Mouse (Mus musculus) cerebellum, adult 9-10 months (tissue): ENCODE measurements around the gene Bach2.

Experiments
- DNase-seq: peaks from one replicate; pipeline ENCODE4 v3.0.0; 2022

Bach2 gene

DNA sequence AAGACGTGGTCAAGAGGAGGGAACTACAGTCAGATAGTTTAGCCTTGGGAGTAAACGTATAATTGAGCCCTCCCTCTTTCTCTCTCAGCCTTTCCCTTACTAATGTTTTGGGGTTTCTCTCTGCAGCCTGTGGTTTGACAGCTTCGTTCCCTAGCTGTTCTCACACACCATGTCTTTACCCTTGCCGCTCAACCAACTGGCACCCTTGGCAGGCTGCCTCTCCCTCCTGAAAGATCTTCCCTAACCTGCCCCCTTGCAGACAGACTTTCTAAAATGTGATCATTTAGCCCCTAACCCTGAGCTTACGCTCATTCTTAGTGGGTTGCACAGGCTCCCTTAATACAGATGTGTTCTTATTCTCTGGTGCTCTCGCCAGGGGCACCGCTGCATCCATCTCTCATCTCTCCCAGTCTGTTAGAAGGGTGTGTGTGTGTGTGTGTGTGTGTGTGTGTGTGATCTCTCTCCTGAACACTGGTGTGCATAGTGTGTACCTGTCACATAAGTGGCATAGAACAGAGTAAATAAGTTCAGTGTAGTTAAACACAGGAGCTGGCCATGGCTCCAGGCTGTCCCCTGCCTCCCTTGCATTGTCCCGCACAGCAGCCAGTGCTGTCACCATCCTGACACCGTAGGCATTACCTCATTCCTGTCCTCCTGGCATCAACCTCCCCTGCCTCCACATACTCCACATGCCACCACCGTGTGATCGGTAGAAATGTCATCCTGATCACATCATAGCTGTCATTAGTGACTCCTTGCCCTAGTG lies 201.6 kb downstream of the Bach2 start:
- peak; percentile 43 for DNase-seq

DNA sequence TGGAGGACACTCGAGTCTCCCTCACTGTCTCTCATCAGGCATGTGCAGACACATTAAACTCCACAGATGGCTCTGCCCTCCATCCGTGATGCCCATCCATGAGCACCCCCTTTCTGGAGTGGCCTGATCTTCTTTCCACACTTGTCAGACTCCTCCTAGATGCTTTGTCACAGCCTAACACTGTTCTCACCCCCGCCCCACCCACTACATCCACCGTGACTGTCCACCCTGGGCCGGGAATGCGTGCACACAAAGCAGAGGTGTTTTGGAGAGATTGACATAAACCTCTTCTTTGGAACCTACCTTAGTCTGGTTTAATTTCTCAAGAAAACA lies 202.1 kb downstream of the Bach2 start:
- no peak for DNase-seq

DNA sequence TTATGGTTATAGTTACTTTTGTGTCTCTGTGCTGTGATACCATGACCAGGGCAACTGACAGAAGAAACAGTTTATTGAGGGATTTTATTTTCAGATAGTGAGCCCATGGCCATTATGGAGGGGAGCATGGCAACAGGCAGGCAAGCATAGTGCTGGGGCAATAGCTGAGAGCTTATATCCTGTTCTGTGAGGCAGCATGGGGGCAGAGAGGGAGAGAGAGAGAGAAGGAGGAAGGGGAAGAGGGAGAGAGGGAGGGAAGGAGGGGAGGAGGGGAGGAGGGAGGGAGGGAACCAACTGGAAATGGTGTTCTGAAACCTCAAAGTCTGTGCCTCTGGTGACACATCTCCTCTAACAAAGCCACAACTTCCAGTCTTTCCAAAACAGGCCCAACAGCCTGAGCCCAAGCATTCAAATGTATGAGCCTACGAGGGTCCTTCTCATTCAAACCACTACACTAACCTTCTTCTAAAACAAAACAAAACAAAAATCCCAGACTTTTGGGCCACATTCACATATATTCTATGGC lies 206.1 kb downstream of the Bach2 start:
- DNase-seq = no peak

DNA sequence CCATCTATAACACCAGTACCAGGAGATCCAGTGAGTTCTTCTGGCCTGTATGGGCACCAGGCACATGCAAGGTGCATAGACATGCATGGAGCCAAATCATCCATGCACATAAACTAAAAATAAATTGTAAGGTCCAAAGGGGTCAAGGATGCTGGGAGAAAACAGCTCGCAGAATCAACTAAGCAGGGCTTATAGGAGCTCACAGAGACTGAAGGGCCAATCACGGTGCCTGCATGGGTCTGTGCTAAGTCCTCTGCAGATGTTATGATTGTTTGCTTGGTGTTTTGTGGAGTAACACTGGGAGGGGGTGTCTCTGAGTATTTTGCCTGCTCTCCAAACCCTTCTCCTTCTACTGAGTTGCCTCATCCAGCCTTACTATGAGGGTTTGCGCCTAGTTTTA lies 209.2 kb downstream of the Bach2 start:
- DNase-seq = no peak

DNA sequence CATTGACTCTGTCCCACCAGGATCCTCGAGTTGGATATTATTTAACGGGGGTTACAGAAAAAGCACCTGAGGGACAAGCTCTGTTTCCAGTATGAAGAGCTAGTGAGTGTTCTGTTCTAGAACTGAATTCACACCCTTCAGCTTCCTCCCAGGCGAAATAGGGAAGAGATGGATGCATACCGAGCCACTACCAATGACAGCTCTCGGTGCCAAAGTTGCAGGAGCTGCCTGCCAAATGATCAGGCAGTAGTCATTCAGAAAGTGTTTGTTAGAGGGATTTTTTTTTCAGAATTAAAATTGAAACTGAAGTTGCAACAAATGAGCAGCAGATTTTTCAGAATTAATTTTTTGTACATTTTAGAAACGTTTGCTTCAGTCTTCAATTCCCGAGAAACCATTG lies 223.4 kb downstream of the Bach2 start:
- no peak for DNase-seq

DNA sequence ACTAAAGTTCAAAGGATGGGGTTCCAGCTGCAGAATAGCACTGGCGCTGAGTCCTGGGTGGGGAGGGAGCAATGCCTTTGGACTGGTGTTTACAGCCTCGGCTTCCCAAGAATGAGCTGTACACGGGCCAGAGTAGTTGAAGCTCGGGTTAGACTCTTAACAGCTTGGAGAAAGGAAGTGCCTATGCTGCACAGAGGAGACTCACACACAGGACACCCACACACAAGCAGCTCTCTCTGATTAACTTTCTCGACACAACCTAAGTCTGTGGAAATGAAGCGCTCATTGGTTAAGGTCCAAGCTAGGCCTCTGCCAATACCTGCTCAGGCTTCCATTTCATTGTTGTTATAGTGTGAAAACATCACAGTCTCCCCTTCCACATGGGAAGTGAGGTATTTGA lies 224.5 kb downstream of the Bach2 start:
- no peak for DNase-seq

DNA sequence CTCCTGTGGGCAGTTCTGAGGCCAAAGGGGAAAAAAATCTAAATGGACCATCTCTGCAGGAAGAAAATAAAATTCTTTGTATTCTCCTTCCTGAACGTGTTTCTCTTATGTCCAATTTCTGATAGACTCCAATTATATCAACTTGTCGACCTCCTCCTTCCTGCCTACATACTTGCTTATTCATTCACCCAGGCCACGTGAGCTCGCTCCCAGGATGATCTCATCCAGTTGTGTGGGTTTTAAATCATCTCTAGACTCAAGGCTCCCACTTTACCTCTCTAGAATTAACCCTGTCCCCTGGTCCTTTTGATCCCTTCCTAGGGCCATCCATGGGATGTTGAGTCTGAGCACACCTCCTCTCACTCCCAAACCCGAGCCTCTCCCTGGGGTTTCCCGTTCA lies 225.9 kb downstream of the Bach2 start:
- DNase-seq = no peak

DNA sequence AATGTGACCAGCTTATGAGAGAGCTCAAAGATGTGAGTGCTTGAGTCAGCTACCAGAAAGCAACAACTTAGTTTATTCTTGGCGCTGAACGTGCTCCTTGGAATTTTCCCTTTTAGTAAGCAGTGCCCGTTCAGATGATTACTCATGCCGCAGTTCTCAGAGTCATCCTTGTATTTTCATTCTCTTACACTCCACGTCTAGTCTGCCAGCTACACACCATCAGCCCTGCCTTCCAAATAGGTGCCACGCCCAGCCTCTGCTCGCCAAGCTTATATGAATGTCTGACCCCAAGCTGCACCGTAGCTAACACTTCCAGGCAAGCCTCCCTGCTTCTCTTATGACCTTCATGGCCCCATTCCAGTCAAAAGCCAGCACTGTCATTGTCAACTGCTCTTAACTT lies 227.4 kb downstream of the Bach2 start:
- DNase-seq = no peak

DNA sequence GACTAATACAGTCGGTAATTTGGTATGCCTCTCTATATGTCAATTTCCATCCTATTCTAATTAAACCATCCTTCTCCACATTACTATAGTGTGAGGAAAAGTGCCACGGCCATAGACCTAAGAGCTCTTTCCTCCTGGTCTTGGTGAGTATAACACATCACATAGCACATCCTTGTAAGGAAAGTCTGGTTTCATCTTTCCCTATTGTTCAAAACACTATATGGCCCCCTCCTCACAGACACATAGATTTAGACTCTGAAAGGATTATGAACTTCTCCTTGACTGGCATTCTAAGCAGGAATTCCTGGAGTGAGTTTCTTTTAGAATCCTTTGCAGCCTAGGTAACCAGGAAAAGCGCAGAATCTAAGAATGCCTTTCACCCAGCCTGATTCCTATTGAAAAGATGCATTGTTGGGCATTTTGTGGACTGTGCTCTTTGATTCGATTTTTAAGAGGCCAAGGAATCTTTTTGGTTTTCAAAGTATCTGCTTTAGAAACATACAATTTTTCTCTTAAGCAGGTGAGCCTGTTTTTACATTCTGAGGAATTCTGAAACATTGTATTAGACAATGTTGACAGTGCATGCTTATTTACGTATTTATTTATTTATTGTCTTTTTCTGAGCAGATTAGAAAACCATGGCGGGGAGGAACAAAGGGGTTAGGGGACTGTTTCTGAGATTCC lies 239.5 kb downstream of the Bach2 start:
- DNase-seq = no peak

DNA sequence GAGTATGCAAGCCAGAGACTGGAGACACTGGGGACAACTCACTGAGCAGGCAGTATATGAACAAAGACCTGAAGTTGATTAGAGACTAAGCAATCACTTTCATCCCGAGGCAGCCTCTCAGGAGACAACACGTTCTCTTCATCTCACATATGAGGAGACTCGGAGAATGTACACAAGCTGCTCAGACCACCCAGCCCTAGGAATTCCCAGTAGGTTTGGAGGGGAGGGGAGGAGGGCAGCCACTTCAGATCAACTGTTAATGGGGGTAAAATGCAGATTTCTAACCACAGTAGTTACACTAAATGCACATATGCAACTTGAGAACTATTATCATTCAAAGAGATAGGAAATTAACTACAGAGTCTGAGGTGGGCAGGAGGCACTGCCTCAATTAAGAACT lies 240.6 kb downstream of the Bach2 start:
- DNase-seq = no peak

DNA sequence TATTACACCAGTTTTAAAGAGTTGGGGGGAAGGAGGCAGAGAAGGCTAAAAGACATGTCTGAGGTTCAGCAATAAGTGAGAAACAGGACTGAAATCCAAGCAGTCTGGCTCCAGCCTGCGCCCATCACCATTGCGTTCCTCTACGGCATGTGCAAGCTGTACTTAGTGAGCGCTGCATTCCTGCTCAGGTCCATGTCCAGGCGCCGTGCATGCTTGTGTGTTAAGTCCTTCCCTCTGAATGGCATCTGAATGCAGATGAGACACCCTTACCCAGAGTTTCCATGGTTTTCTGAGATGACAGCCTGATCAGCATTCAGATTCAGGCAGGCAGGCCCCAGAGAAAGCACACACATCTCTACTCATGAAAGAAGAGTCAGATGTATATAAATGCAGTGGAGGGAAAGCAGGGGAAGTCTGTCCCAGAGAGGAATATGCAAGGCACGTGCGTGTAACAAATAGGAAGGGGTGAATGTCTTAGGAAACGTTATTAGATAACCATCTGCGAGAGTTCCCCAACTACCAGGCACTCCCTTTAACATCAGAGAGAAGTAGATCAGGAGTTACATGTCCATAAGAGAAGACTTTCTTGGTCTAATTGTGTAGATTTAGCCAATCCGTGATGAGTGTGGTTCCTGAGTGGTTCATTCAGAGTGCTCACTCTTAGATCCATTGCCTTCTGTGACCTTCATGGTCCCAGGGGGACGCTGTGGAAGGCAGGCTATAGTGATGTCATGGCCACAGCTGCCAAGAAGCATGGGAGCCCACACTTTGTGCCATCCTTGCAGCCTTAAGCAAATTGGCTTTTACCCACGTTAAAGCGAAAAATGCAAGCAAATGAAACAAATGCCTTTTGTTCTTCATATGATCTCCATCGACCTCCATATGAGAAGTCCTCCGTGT lies 241.4 kb downstream of the Bach2 start:
- no peak for DNase-seq

DNA sequence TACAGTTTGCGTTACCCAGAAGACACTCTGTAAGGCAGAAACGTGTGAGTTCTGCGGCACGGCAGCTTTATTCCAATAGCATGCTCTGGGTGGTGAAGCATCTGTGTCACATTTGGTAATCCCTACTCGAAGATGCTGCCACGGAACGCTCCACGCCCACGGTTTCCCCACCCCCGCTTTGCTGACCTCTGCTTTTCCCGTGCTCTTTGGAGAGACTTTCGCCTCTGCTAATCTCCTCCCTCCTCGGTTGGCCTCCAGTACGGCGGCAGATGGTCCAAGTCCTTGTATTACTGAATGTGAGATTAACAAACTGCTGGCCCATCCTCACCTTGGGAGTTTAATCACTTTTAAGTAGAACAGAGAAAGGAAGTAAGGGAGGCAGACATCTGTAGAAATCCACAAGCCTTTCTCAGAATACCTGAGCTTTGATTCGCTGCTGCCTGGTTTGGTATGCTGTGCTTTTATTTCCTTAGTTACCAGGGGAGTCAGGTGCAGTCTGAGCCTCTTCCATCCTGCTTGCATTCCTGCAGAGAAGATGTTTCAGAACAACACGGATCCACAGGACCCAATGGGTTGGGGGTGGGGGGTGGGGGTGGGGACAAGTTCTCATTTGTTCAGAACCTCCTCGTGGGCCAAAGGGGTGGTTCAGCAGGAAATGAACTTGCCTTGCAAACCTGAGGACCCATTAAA lies 242.9 kb downstream of the Bach2 start:
- DNase-seq = peak; percentile 45

DNA sequence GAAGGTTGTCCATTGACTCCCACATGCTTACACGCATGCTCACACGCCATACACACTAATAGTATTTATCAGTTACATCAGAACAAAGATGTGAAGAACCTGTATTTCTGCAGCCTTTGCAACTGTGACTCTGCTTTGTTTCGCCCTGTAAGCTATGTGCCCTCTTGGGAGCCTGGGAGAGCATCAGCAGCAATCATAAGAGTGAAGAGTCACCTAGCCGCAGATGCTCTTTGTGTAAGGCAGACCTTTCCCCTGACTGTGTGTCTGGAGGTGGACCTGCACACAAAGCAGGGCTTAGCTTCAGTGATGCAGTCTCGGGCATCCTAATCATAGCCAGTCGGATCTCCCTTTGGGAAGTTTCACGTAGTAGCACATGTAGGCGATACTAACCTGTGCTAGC lies 243.5 kb downstream of the Bach2 start:
- DNase-seq = no peak

DNA sequence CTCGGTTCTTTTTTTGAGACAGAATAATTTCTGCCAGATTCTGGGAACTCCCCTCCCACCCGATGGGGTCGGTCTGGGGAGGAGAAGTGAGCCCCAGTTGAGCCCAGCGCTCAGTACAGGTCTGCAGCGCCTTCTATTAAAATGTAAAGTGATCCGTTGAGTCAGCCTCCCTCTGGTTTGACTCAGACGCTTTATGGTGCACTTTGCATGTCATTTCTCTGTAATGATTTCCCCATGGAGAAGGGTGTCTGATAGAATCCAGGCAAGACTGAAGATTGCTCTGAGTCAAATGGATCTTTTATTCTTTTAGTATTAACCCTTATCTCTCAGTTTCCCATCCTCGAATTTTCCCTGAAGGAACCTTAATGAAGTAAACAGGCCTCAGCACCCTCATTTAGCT lies 244.3 kb downstream of the Bach2 start:
- no peak for DNase-seq

DNA sequence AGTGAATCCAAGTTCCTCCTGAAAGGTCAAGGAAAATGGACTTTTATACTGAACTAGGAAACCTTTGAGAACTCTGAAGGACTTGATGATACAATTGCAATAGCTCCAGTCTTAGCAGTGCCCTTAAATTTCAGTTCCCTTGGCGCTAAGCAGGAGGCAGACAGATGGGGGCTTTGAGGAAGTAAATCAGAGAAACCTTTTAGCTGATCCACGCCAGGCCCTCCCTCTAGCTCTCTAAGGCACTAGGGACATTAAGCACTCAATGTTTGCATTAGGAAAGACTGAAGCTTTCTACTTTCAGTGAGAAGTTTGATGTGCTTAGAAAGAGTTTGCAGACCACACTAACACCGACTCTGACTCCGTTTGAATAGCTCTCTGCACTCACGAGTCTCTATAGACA lies 247.2 kb downstream of the Bach2 start:
- DNase-seq = no peak

DNA sequence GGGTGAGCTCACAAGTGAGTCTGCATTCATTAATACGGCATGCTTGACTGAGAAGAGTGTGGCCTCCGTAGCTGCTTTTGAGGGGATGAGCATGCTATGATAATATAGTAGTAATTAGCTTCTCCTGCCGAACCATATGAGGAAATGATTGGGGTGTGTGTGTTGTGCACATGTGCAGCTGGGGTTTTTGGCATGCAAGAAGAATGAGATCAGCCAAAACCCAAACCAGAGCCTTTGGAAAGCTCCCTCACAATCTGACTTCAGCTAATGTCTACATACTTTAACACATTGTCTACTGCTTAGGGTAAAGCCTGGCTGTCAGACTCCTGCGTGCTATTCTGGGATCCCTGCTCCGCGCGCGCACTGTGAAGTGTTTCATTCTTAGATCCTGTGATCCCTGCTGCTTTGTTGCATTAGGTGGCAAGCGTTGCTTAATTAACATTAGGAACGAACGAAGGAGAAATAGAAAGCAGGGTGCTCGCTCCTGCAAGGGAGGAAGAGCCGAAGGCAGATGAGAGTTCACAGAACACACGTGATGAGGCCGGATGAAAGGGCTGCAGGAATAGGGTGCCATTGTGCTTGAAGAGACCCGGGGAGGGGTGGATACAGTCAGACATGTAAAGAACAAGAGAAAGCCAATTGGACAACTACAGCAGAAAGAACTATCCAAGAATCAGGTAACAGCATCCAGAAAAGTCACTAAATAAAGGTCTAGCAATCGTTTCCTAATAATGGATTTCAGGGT lies 248.2 kb downstream of the Bach2 start:
- no peak for DNase-seq

DNA sequence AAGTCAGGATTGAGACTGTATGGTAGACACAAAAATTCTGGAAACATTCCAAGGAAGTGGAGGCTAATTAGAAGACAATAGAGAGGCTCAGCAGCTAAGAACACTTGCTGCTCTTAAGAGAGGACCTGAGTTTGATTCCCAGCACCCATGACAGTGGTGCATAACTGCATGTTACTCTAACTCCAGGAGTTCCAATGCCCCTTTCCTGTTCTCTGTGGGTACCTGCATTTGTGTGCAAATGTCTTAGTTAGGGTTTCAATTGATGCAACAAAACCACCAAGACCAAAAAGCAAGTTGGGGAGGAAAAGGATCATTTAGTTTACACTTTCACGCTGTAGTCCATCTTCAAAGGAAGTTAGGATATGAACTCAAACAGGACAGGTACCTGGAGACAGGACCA lies 250.6 kb downstream of the Bach2 start:
- no peak for DNase-seq

DNA sequence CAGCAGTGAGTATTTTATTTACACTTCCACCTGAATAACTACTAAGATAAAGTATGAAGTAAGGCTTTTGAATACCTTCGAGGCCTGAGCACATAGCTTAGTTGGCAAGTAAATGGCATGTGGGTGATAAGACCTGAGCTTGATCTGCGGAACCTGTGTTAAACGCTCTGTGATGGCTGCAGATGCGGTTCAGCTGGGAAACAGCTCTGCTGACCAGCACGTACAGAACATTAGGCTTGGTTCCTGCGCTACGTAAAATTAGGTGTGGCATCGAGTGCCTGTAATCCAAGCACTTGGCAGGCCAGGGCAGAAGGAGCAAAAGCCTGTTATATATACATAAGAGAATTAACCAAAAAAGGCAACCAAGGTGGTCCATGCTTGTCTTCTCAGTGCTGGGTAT lies 252.6 kb downstream of the Bach2 start:
- DNase-seq = no peak

DNA sequence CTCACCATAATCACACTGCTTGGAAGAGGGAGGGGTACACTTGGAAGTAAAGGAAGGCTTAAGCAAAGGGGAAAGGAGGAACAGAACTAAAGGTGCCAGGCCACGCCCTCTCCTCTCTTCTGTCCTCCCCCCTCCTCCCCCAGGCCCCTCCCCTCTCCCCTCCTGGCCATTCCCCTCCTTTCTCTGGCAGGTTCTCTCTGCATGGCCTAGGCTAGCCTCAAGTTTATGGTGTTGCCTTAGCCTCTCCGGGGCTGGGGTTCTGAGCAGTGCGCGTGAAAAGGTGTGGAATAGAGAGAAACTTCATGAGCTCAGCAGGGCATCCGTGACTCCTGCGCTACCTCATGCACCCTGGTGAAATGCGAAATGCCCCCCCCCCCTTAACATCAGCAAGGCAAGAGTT lies 254.2 kb downstream of the Bach2 start:
- no peak for DNase-seq

DNA sequence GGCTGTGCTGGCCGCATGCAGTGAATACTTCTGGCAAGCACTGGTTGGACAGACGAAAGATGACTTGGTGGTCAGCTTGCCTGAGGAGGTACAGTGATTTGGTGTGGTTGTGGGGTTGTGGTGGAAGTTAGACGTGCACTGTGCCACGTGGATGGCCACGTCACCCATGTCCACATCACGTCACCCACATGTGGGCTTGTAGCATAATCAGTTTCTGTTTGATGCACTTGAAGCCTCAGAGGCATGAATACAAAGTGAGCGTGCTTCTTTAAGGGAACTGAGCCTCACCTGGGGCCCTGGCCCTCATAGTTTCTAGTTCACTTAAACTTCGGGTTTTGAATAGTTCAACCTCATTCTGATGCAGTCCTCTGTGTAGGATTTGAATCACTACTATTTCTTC lies 263.2 kb downstream of the Bach2 start:
- no peak for DNase-seq

DNA sequence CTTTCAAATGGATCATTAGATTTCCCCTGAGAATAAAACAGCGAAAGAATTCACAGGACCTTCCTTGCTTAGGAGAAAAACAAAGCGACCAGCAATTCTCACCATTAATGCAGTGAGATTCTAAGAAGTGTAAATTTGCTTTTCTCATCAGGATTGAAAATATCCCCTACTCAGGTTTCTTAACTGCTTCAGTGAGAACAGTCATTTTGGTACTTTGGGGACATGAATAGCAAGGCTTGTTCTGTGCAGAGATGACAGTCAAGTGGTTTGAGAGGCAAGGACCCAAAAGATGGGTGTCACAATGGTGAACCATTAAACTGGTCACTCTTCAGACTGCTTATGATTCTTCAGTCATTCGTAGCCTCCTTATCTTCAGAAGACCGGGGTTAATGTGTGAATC lies 263.6 kb downstream of the Bach2 start:
- DNase-seq = no peak

DNA sequence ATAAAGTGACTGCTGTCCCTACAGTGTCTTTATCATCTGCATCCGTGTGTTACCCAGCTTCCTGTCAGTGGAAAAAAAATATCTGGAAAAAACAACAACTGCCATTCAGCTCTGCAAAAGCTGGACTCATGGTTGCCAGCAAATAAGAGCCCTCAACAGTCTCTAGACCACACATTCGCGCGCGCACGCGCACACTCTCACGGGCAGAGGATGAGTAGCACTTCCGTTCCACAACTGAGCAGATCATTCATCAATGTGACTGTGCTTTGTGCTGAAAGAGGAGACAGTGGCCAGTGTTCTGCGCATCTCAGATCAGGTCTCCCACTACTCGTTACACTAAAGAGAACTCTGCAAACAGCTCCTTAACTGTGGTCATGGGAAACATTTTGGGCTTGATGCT lies 265.6 kb downstream of the Bach2 start:
- DNase-seq = no peak
